Mouse (Mus musculus): ENCODE results near the gene Mmadhc. TPM values are rescaled to one million over a fixed set of nuclear protein-coding genes. Genes with fewer than 3 reads are reported as not detected.

The Mmadhc gene
- total RNA-seq (2012; rRNA removed) (97.5 and 112 TPM in 2 replicates), polyA plus RNA-seq (2012; ENCODE audit: insufficient read depth in 1 of 2, insufficient read length in 2 of 2, low read depth in 1 of 2, low replicate concordance in 2 of 2, missing spikeins in 1 of 2) (10 to 100 TPM in 1 of 2 experiments, not detected in 1; 91.2 TPM)

DNA sequence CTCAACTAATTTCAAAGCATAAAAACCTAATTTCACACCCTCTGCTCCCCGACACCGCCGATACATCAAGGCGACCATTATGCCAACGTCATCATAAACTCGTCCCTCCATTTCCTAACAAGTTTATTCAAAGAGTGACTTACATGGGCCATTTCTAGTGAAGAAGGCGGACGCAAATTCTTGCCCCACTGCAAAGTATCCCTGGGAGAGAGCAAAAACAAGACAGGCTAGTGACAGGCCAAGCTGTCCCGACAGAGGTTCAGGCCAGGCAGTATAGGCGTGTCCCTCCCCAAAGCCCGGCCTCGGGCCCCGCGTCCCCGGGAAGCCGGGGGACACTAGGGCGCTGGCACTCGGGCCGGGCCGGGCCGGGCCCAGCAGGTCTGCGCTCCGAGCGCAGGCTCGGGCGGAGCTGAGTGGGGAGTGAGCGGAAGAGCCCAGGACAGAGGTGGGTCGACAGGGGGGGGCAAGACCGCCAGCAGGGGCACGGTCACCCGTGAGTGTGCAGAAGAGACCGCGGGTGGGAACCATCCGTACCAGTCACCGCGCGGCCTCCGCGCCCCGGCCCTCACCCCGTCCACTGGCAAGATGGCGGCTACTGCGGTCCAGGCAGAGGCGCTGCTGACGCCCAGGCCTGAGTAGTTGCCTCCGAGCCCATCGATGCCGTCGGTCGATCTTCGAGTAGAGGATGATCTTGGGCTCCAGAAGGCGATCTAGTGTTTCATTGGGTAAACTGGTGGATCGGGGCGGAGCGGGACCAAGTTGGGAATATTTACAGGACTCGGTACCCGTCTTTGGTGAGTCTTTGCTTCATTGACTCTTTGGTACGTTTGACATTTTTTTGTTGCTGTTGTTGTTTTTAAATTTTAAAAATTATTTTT is at the start of gene Mmadhc:
Gene Mmadhc, minus strand, starts transcription at position 693 of the 878 bp plus-strand sequence.
- Histone ChIP-seq H3K27ac (ENCODE audit: control insufficient read depth, low read depth, low read length) (peak within 1 kb of the TSS; percentile 85), H3K9me3 (replicated peaks; ENCODE audit: insufficient read depth, low read length) (no peaks in the 10 kb centered on the region), H3K9ac (ENCODE audit: control insufficient read depth, low read depth, low read length, poor library complexity, severe bottlenecking) (peak within 1 kb of the TSS; percentile 99), H3K4me3 (ENCODE audit: control insufficient read depth in 1 of 2, insufficient read depth in 1 of 2, low read depth in 2 of 2, low read length in 2 of 2) (peak within 1 kb of the TSS; percentile 98 to 99), H3K79me2 (ENCODE audit: control insufficient read depth, insufficient read depth, low read length, poor library complexity) (peaks cover 31% of the 10 kb centered on the region), H3K4me1 (ENCODE audit: control insufficient read depth in 1 of 2, insufficient read depth in 2 of 2, low read length in 2 of 2) (peaks cover 9 to 22% of the 10 kb centered on the region in 2 experiments), H3K27me3 (ENCODE audit: control insufficient read depth in 1 of 2, insufficient read depth in 2 of 2, low read length in 2 of 2) (no peaks in the 10 kb centered on the region), H3K36me3 (ENCODE audit: control insufficient read depth in 1 of 2, insufficient read depth in 2 of 2, low read length in 2 of 2) (peaks cover 4 to 32% of the 10 kb centered on the region in 2 experiments)
- DNase-seq (ENCODE audit: low read depth, low spot score): peak; percentile 96
- TF ChIP-seq UBTF (IDR thresholded peaks at IDR 0.05; ENCODE audit: borderline replicate concordance, insufficient read depth, low read depth, low read length) (peak; percentile 94; the same call in 1 of the 2 replicates), HCFC1 (IDR thresholded peaks at IDR 0.05; ENCODE audit: low read depth, low read length) (peak; percentile 92), NELFE (IDR thresholded peaks at IDR 0.05; ENCODE audit: low read depth, low read length) (peak; percentile 89), MAFK (IDR thresholded peaks at IDR 0.05; ENCODE audit: borderline replicate concordance, low read depth, low read length) (peak; percentile 37; the same call in 1 of the 2 replicates), MEF2A (IDR thresholded peaks at IDR 0.05; ENCODE audit: extremely low read depth, insufficient replicate concordance, low read depth, low read length, poor library complexity, severe bottlenecking) (0 out of 2 replicates have a peak, but pooled peaks have one; percentile 52), MXI1 (IDR thresholded peaks at IDR 0.05; ENCODE audit: low read depth, low read length) (peak; percentile 78), POLR2AphosphoS2 (IDR thresholded peaks at IDR 0.05; ENCODE audit: low read length) (peak; percentile 76), USF2 (IDR thresholded peaks at IDR 0.05; ENCODE audit: borderline replicate concordance in 1 of 2, insufficient read depth in 1 of 2, low read depth in 1 of 2, low read length in 2 of 2) (no peak), GATA1 (IDR thresholded peaks at IDR 0.05; ENCODE audit: low read depth, low read length) (no peak), BHLHE40 (IDR thresholded peaks at IDR 0.05; ENCODE audit: borderline replicate concordance, low read depth, low read length) (no peak), ZNF384 (IDR thresholded peaks at IDR 0.05; ENCODE audit: low read depth, low read length) (peak; percentile 79), ZMIZ1 (IDR thresholded peaks at IDR 0.05; ENCODE audit: low read depth, low read length) (peak; percentile 80), KAT2A (conservative IDR thresholded peaks at IDR 0.05; ENCODE audit: low read depth, low read length) (peak; percentile 63; the same call in 1 of the 2 replicates), ELF1 (IDR thresholded peaks at IDR 0.05; ENCODE audit: low read depth, low read length) (peak; percentile 48; the same call in 1 of the 2 replicates), NRF1 (IDR thresholded peaks at IDR 0.05; ENCODE audit: insufficient read depth, low read depth, low read length, poor library complexity, severe bottlenecking) (no peak), ZC3H11A (IDR thresholded peaks at IDR 0.05; ENCODE audit: low read depth, low read length) (no peak), GABPA (IDR thresholded peaks at IDR 0.05; ENCODE audit: low read depth, low read length) (no peak), E2F4 (IDR thresholded peaks at IDR 0.05; ENCODE audit: borderline replicate concordance, low read depth, low read length) (0 out of 2 replicates have a peak, but pooled peaks have one; percentile 55), POLR2AphosphoS5 (IDR thresholded peaks at IDR 0.05; ENCODE audit: borderline replicate concordance, low read depth, low read length) (0 out of 2 replicates have a peak, but pooled peaks have one; percentile 18), TBP (IDR thresholded peaks at IDR 0.05; ENCODE audit: low read depth, low read length) (peak; percentile 79), MAZ (IDR thresholded peaks at IDR 0.05; ENCODE audit: low read depth, low read length) (0 out of 2 replicates have a peak, but pooled peaks have one; percentile 61), ETS1 (IDR thresholded peaks at IDR 0.05; ENCODE audit: low read depth, low read length) (no peak), JUND (IDR thresholded peaks at IDR 0.05; ENCODE audit: low read depth, low read length) (no peak), RCOR1 (IDR thresholded peaks at IDR 0.05; ENCODE audit: low read depth, low read length) (0 out of 2 replicates have a peak, but pooled peaks have one; percentile 26), MYB (IDR thresholded peaks at IDR 0.05; ENCODE audit: low read depth, low read length) (no peak), EP300 (IDR thresholded peaks at IDR 0.05; ENCODE audit: low read depth in 1 of 2, low read length in 2 of 2) (no peak; a peak in 1 of 4 replicates), TAL1 (IDR thresholded peaks at IDR 0.05; ENCODE audit: low read length) (no peak), TCF12 (IDR thresholded peaks at IDR 0.05; ENCODE audit: low read depth, low read length) (peak; percentile 64; the same call in 1 of the 2 replicates), MAX (IDR thresholded peaks at IDR 0.05; ENCODE audit: low read length) (peak; percentile 50), POLR2A (IDR thresholded peaks at IDR 0.05; ENCODE audit: control insufficient read depth in 1 of 2, insufficient read depth in 1 of 2, low read depth in 1 of 2, low read length in 2 of 2, poor library complexity in 1 of 2) (peak; percentile 70 to 79), SIN3A (IDR thresholded peaks at IDR 0.05; ENCODE audit: low read length) (peak; percentile 92), RAD21 (IDR thresholded peaks at IDR 0.05; ENCODE audit: low read depth, low read length) (no peak), CTCF (IDR thresholded peaks at IDR 0.05 in 2 of 3, conservative IDR thresholded peaks at IDR 0.05 in 1 of 3; ENCODE audit: control insufficient read depth in 1 of 3, insufficient read depth in 1 of 3, low read depth in 2 of 3, low read length in 3 of 3, poor library complexity in 1 of 3, severe bottlenecking in 1 of 3) (no peak), SMC3 (IDR thresholded peaks at IDR 0.05; ENCODE audit: low read depth, low read length) (no peak)

All from MEL (cell line).